Mouse (Mus musculus) midbrain, embryonic 14.5 days (tissue): ENCODE data around the gene Habp2. TPM values are rescaled to one million over a fixed set of nuclear protein-coding genes. Genes with fewer than 3 reads are reported as not detected.
A peak's percentile ranks its signal among the peaks of the same experiment; 100 is the strongest.

Experiments
- ATAC-seq: fragments of 200-750 bp; cut with Nextera tagmentation; 2 replicates; pipeline ENCODE4 v1.8.0; 2017; ENCODE audit warnings: moderate number of reproducible peaks, moderate library complexity; ENCODE audit not compliant: low FRiP score, low TSS enrichment
- DNase-seq: peaks from one replicate; pipeline ENCODE4 v3.0.0-alpha.2; 2015
- H3K27ac ChIP-seq: fragments of 300-500 bp; sonication (generic); replicated peaks from 2 replicates; pipeline ENCODE4 v1.5.1; 2014; ENCODE audit warnings: mild to moderate bottlenecking, low read depth, low read length, moderate library complexity
- H3K27me3 ChIP-seq: fragments of 300-500 bp; sonication (generic); 2 replicates; pipeline ENCODE4 v1.6.1; 2014; ENCODE audit warnings: low read length, control low read depth, mixed read lengths; ENCODE audit not compliant: control insufficient read depth, insufficient read depth
- H3K36me3 ChIP-seq: fragments of 300-500 bp; sonication (generic); 2 replicates; pipeline ENCODE4 v1.6.1; 2014; ENCODE audit warnings: low read length, control low read depth; ENCODE audit not compliant: control insufficient read depth, insufficient read depth
- H3K4me1 ChIP-seq: fragments of 300-500 bp; sonication (generic); 2 replicates; pipeline ENCODE4 v1.6.1; 2014; ENCODE audit warnings: mild to moderate bottlenecking, antibody characterized with exemption, low read length, control low read depth; ENCODE audit not compliant: control insufficient read depth, insufficient read depth
- H3K4me2 ChIP-seq: fragments of 300-500 bp; sonication (generic); 2 replicates; pipeline ENCODE4 v1.6.1; 2014; ENCODE audit warnings: mild to moderate bottlenecking, low read length, moderate library complexity
- H3K4me3 ChIP-seq: fragments of 300-500 bp; sonication (generic); replicated peaks from 2 replicates; pipeline ENCODE4 v1.5.1; 2014; ENCODE audit warnings: low read depth, low read length
- H3K9ac ChIP-seq: fragments of 300-500 bp; sonication (generic); replicated peaks from 2 replicates; pipeline ENCODE4 v1.6.1; 2014; ENCODE audit warnings: mild to moderate bottlenecking, low read length, moderate library complexity
- H3K9me3 ChIP-seq: fragments of 300-500 bp; sonication (generic); 2 replicates; pipeline ENCODE4 v1.6.1; 2016; ENCODE audit warnings: low read length, control low read depth, mixed read lengths; ENCODE audit not compliant: control insufficient read depth
- WGBS: fragments of 180-500 bp; shearing (Covaris S2); extraction: QIAGEN DNeasy Blood & Tissue Kit; methylation state at CpG from one replicate; pipeline ENCODE4 v1.1.7; 2014; 5-methylcytosine and 5-hydroxymethylcytosine counted together
- polyA plus RNA-seq: library from polyadenylated mRNA; unstranded; fragments of >200 nt; fragmentation: Nextera tagmentation; extraction: Ambion mirVana; gene quantifications from 2 replicates; pipeline ENCODE4 v1.2.1, GENCODE M21; 2014

The Habp2 gene
- polyA plus RNA-seq, 1 experiment from 2014 or later = not detected

GRCm38 (mm10) chr19:56263696-56264095 lies 23.2 kb upstream of the Habp2 start:
- DNase-seq (peak; percentile 35), ATAC-seq (no peak)
- H3K9me3 ChIP-seq = no peaks in the 10 kb centered on the region
- no peak overlapping the region for H3K27ac ChIP-seq
- no peak overlapping the region for H3K9ac ChIP-seq
- no peak overlapping the region for H3K4me2 ChIP-seq
- WGBS = 75% methylated on average over 14 of the region's 14 CpGs
- no peak overlapping the region for H3K4me3 ChIP-seq
- H3K36me3 ChIP-seq = no peaks in the 10 kb centered on the region
- H3K27me3 ChIP-seq = no peaks in the 10 kb centered on the region
- no peaks in the 10 kb centered on the region for H3K4me1 ChIP-seq

DNA sequence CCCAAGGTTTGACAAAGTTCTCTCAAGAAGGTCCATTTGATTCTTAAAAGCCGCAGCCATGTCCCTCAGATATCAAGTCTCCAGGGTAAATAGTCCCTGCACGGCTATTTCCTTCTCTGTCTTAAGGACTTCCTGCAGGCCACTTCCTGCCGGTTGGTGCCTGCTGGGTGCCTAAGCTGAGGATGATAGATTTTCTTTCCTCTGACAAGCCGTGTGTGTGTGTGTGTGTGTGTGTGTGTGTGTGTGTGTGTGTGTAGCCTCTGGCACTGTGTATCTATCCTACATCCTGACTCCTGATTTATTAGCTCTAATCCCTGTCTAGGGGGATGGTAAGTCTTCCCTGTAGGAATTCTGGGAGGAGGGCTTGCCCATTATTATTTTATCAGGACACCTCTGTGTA lies 22.8 kb upstream of the Habp2 start:
- H3K27ac ChIP-seq = no peak overlapping the region
- no peaks in the 10 kb centered on the region for H3K9me3 ChIP-seq
- H3K4me3 ChIP-seq = no peak overlapping the region
- H3K9ac ChIP-seq = no peak overlapping the region
- DNase-seq (no peak), ATAC-seq (no peak)
- no peak overlapping the region for H3K4me2 ChIP-seq
- WGBS = 51% methylated on average over 4 of the region's 4 CpGs
- H3K27me3 ChIP-seq = no peaks in the 10 kb centered on the region
- no peaks in the 10 kb centered on the region for H3K36me3 ChIP-seq
- H3K4me1 ChIP-seq = no peaks in the 10 kb centered on the region

DNA sequence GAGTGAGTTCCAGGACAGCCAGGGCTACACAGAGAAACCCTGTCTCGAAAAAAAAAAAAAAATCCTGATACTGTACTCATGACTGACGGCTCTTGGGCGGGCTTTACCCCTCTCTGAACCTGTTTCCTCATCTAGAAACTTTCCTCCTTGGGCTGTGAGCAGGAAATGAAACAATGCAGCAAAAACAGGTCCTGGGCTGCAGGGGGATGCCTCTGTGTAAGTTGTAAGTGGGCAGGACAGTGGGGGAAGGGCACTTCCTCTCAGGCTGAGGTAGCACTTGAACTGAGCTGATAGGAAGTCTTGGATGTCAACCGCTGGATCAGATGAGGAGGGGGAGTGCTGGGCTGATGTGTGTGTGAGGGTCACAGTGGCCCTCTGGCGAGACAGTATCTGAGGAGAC lies 21.8 kb upstream of the Habp2 start:
- H3K4me1 ChIP-seq = no peaks in the 10 kb centered on the region
- H3K9me3 ChIP-seq = no peaks in the 10 kb centered on the region
- no peaks in the 10 kb centered on the region for H3K27me3 ChIP-seq
- no peak overlapping the region for H3K9ac ChIP-seq
- WGBS = 83% methylated on average over 5 of the region's 5 CpGs
- no peak for DNase-seq
- H3K4me2 ChIP-seq = no peak overlapping the region
- ATAC-seq = no peak
- H3K27ac ChIP-seq = no peak overlapping the region
- no peak overlapping the region for H3K4me3 ChIP-seq
- no peaks in the 10 kb centered on the region for H3K36me3 ChIP-seq

GRCm38 (mm10) chr19:56272081-56272480 lies 14.9 kb upstream of the Habp2 start:
- no peaks in the 10 kb centered on the region for H3K27me3 ChIP-seq
- ATAC-seq = no peak
- H3K9me3 ChIP-seq = no peaks in the 10 kb centered on the region
- no peak overlapping the region for H3K4me2 ChIP-seq
- H3K4me3 ChIP-seq = no peak overlapping the region
- DNase-seq = no peak
- H3K27ac ChIP-seq = no peak overlapping the region
- H3K4me1 ChIP-seq = no peaks in the 10 kb centered on the region
- H3K9ac ChIP-seq = no peak overlapping the region
- H3K36me3 ChIP-seq = no peaks in the 10 kb centered on the region
- WGBS = 89% methylated on average over 8 of the region's 8 CpGs

DNA sequence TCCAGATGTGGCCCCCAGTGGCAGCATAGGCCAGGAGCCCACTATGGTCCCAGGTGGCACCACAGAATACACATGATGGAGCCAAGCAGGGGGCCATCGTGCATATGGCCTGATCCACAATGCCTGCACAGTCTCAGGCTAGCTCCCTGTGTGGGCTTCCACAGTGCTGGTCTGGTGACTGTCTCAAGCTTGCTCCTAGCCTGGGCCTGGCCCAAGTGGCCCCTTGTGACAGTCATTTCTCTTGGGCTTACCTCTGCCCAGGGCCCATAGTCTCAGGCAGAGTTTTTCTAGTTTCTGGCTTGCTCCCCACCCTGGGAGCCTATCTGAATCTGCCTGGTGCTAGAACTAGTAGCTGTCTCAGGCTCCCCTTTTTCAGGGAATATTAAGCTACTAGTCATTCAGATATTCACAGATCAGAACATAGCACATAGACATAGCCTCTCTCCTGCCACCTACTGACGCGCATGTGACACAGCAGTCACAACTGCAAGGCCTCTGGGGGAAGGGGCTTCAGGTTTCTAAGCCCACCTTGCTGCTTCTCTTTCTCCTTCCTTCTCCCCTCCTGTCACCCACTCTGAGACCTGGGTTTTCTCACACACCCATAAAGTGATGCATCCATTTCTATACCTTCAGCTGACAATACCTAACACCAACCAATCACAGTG lies 9.7 kb upstream of the Habp2 start:
- Histone ChIP-seq H3K9ac (no peak overlapping the region), H3K4me3 (no peak overlapping the region), H3K9me3 (no peaks in the 10 kb centered on the region), H3K27ac (no peak overlapping the region), H3K27me3 (no peaks in the 10 kb centered on the region), H3K4me1 (no peaks in the 10 kb centered on the region), H3K4me2 (no peak overlapping the region), H3K36me3 (no peaks in the 10 kb centered on the region)
- 50% methylated on average over 3 of the region's 3 CpGs for WGBS
- ATAC-seq (no peak), DNase-seq (peak; percentile 46)

DNA sequence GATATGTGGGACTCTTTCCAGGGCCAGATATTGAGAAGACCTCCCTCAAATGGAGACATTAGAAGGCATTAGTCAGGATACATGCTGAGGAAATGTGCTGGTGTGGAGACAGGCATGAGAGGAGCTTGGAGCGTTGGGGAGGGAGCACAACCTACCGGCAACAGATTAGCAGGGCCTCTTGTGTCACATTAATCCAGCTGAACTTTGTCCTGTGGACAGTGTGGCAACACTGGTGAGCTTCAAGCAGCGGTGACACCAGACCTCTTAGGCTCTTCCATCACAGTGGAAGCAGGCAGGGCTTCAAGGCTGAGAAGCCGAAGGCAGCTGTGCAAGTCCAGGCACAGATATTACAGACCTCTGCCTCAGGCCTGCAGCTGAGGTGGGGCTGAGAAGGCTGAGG lies 9.0 kb upstream of the Habp2 start:
- H3K9ac ChIP-seq = no peak overlapping the region
- H3K4me3 ChIP-seq = no peak overlapping the region
- DNase-seq (no peak), ATAC-seq (no peak)
- 77% methylated on average over 4 of the region's 4 CpGs for WGBS
- no peaks in the 10 kb centered on the region for H3K4me1 ChIP-seq
- H3K36me3 ChIP-seq = no peaks in the 10 kb centered on the region
- H3K9me3 ChIP-seq = no peaks in the 10 kb centered on the region
- no peak overlapping the region for H3K27ac ChIP-seq
- H3K27me3 ChIP-seq = no peaks in the 10 kb centered on the region
- no peak overlapping the region for H3K4me2 ChIP-seq

- WGBS = 88% methylated on average over 11 of the region's 11 CpGs
Observed at GRCm38 (mm10) chr19:56278366-56278765, 8.6 kb upstream of the Habp2 start.

DNA sequence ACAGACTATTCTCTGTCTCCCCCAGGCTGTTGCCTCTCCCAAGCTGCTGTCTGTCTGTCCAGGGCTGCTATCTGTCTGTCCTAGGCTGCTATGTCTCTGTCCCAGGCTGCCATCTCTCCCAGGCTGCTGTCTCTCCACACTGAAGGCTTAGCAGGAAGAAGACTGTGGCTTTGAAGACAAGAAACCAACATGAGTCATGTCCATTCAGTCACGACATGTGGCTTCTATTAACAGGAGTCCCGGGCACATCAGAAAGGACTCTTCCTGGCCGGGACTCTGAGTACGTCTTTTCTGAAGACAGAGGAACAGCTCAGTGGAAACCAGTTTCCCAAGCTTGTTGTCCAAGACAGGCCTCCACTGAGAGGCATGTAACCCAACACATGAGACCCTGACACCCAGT lies 1.7 kb upstream of the Habp2 start:
- no peak overlapping the region for H3K4me2 ChIP-seq
- H3K36me3 ChIP-seq = no peaks in the 10 kb centered on the region
- H3K9me3 ChIP-seq = no peaks in the 10 kb centered on the region
- DNase-seq (no peak), ATAC-seq (no peak)
- H3K27ac ChIP-seq = no peak overlapping the region
- H3K4me1 ChIP-seq = no peaks in the 10 kb centered on the region
- no peaks in the 10 kb centered on the region for H3K27me3 ChIP-seq
- WGBS = 78% methylated on average over 4 of the region's 4 CpGs
- no peak overlapping the region for H3K4me3 ChIP-seq
- no peak overlapping the region for H3K9ac ChIP-seq

More at GRCm38 (mm10) chr19:56278366-56278765, 8.6 kb upstream of the Habp2 start:
- no peak overlapping the region for H3K4me2 ChIP-seq
- ATAC-seq = no peak
- no peak overlapping the region for H3K27ac ChIP-seq
- H3K4me1 ChIP-seq = no peaks in the 10 kb centered on the region
- H3K4me3 ChIP-seq = no peak overlapping the region
- no peaks in the 10 kb centered on the region for H3K36me3 ChIP-seq
- DNase-seq = no peak
- no peak overlapping the region for H3K9ac ChIP-seq
- H3K9me3 ChIP-seq = no peaks in the 10 kb centered on the region
- no peaks in the 10 kb centered on the region for H3K27me3 ChIP-seq

- WGBS = 83% methylated on average over 15 of the region's 15 CpGs
- no peak for DNase-seq
- Histone ChIP-seq H3K27me3 (no peaks in the 10 kb centered on the region), H3K4me1 (0 out of 2 replicates have a peak, but pooled peaks cover 8% of the 10 kb centered on the region), H3K36me3 (no peaks in the 10 kb centered on the region), H3K27ac (no peak overlapping the region), H3K9ac (no peak overlapping the region), H3K4me2 (no peak overlapping the region), H3K4me3 (no peak overlapping the region), H3K9me3 (no peaks in the 10 kb centered on the region)
- ATAC-seq = no peak
Observed at GRCm38 (mm10) chr19:56287580-56288367, 837 bp downstream of the Habp2 start.
